Mouse (Mus musculus) forebrain, embryonic 11.5 days (tissue): ENCODE measurements around the gene Chmp2a. TPM values are rescaled to one million over a fixed set of nuclear protein-coding genes. Genes with fewer than 3 reads are reported as not detected.

Source experiments
- polyA plus RNA-seq: library from polyadenylated mRNA; unstranded; fragments of >200 nt; fragmentation: Nextera tagmentation; extraction: Ambion mirVana; gene quantifications from 2 replicates; pipeline ENCODE4 v1.2.1, GENCODE M21; 2014

Gene Chmp2a
- polyA plus RNA-seq, 1 experiment from 2014 or later: 114 TPM

Other genes with a start within 250 kb of the Chmp2a start
- 12.3 and 13.3 TPM in 2 replicates for gene Zscan18, start 231.2 kb downstream of the Chmp2a start, polyA plus RNA-seq
- 27.5 and 28.9 TPM in 2 replicates for gene Zfp329, start 215.9 kb downstream of the Chmp2a start, polyA plus RNA-seq
- 32.3 and 32.9 TPM in 2 replicates for gene Zfp110, start 200.0 kb downstream of the Chmp2a start, polyA plus RNA-seq
- 5.3 and 6.2 TPM in 2 replicates for gene Zfp128, start 153.6 kb downstream of the Chmp2a start, polyA plus RNA-seq
- 20.2 and 23.4 TPM in 2 replicates for gene Zscan22, start 137.0 kb downstream of the Chmp2a start, polyA plus RNA-seq
- gene Rps5, start 112.5 kb downstream of the Chmp2a start, polyA plus RNA-seq: 800 and 844 TPM in 2 replicates
- 1.3 and 1.6 TPM in 2 replicates for gene Rnf225, start 107.4 kb downstream of the Chmp2a start, polyA plus RNA-seq
- gene Zfp324, start 69.0 kb downstream of the Chmp2a start, polyA plus RNA-seq: 10.8 and 11.2 TPM in 2 replicates
- gene Zfp446, start 57.0 kb downstream of the Chmp2a start, polyA plus RNA-seq: 12.8 and 14.6 TPM in 2 replicates
- 0.13 TPM in 1 of 2 replicates, not detected in the other for gene Slc27a5, start 36.6 kb downstream of the Chmp2a start, polyA plus RNA-seq
- 507 and 586 TPM in 2 replicates for gene Trim28, start 35.7 kb downstream of the Chmp2a start, polyA plus RNA-seq
- 31.9 and 37.3 TPM in 2 replicates for gene Zbtb45, start 24.8 kb downstream of the Chmp2a start, polyA plus RNA-seq
- gene Ube2m, start 3.5 kb upstream of the Chmp2a start, polyA plus RNA-seq: 165 and 183 TPM in 2 replicates
- 3.8 and 4.0 TPM in 2 replicates for gene Mzf1, start 20.0 kb upstream of the Chmp2a start, polyA plus RNA-seq
- not detected in 2 replicates for gene Vmn1r85, start 60.4 kb upstream of the Chmp2a start, polyA plus RNA-seq
- not detected in 2 replicates for gene Vmn1r86, start 85.1 kb upstream of the Chmp2a start, polyA plus RNA-seq
- not detected in 2 replicates for gene Vmn1r87, start 105.3 kb upstream of the Chmp2a start, polyA plus RNA-seq
- 0.03 TPM in 1 of 2 replicates, not detected in the other for gene Vmn1r88, start 124.8 kb upstream of the Chmp2a start, polyA plus RNA-seq
- not detected in 2 replicates for gene Vmn1r89, start 178.2 kb upstream of the Chmp2a start, polyA plus RNA-seq
- gene Lig1, start 242.5 kb upstream of the Chmp2a start, polyA plus RNA-seq: 159 and 172 TPM in 2 replicates
- gene Zswim9, start 243.9 kb upstream of the Chmp2a start, polyA plus RNA-seq: 7.4 and 11.5 TPM in 2 replicates